Mouse (Mus musculus): ENCODE results near the gene Gpn1. TPM values are rescaled to one million over a fixed set of nuclear protein-coding genes. Genes with fewer than 3 reads are reported as not detected.
A peak's percentile ranks its signal among the peaks of the same experiment; 100 is the strongest.

Gene Gpn1
- total and polyA plus RNA-seq, 3 experiments: 30.6 to 42.6 (median 37.3) TPM

- no peak for DNase-seq (ENCODE audit: extremely low read depth)
- Histone ChIP-seq H3K79me2 (replicated peaks; ENCODE audit: control insufficient read depth, extremely low read depth, insufficient read depth, poor library complexity, severe bottlenecking) (no peaks in the 10 kb centered on the region), H3K27me3 (replicated peaks) (no peaks in the 10 kb centered on the region), H3K4me3 (replicated peaks in 1 of 3; ENCODE audit: low read depth in 2 of 3, low read length in 2 of 3, poor library complexity in 1 of 3) (no peak overlapping the region), H3K4me1 (ENCODE audit: control insufficient read depth in 1 of 2, insufficient read depth in 2 of 2) (peaks cover 0 to 6% of the 10 kb centered on the region in 2 experiments; a peak in 1 of 4 replicates), H3K36me3 (replicated peaks in 1 of 2; ENCODE audit: control insufficient read depth in 1 of 2, insufficient read depth in 1 of 2, low read length in 1 of 2) (peaks cover 70 to 93% of the 10 kb centered on the region in 2 experiments), H3K4me2 (ENCODE audit: insufficient read depth, low read depth, poor library complexity, severe bottlenecking) (no peak overlapping the region), H3K9ac (ENCODE audit: insufficient read depth, low read depth) (no peak overlapping the region), H3K27ac (ENCODE audit: insufficient read depth, low read depth) (no peak overlapping the region), H3K9me3 (replicated peaks; ENCODE audit: low read length) (peaks cover 8% of the 10 kb centered on the region)
- dilution Hi-C loops (cut with MboI; ENCODE audit: extremely low pct_ligation_motif_present, extremely low pct_unique_long_range_greater_than_20kb, low sequenced_read_pairs): no loop called here
- TF ChIP-seq ZMIZ1 (IDR thresholded peaks at IDR 0.05; ENCODE audit: low read depth, low read length): no peak
- no peak for TF ChIP-seq ZC3H11A (IDR thresholded peaks at IDR 0.05; ENCODE audit: low read depth, low read length)
- TF ChIP-seq ZNF384 (IDR thresholded peaks at IDR 0.05; ENCODE audit: low read depth, low read length): no peak
- no peak for TF ChIP-seq CHD1 (IDR thresholded peaks at IDR 0.05; ENCODE audit: low read depth, low read length)
- no peak for TF ChIP-seq NRF1 (IDR thresholded peaks at IDR 0.05; ENCODE audit: low read depth, low read length)
- TF ChIP-seq EP300 (IDR thresholded peaks at IDR 0.05; ENCODE audit: low read length): no peak
- no peak for TF ChIP-seq USF2 (conservative IDR thresholded peaks at IDR 0.05; ENCODE audit: low read depth, low read length)
- no peak for TF ChIP-seq BHLHE40 (IDR thresholded peaks at IDR 0.05; ENCODE audit: low read depth, low read length)
- no peak for TF ChIP-seq USF1 (IDR thresholded peaks at IDR 0.05; ENCODE audit: low read depth, low read length)
- no peak for TF ChIP-seq ZKSCAN1 (IDR thresholded peaks at IDR 0.05; ENCODE audit: borderline replicate concordance, low read depth, low read length)
- TF ChIP-seq ETS1 (conservative IDR thresholded peaks at IDR 0.05; ENCODE audit: low read depth, low read length): no peak
- TF ChIP-seq CTCF (conservative IDR thresholded peaks at IDR 0.05 in 1 of 2, IDR thresholded peaks at IDR 0.05 in 1 of 2; ENCODE audit: low read depth in 2 of 2, low read length in 2 of 2): no peak
- in situ Hi-C loops (cut with MboI; ENCODE audit: low pct_ligation_motif_present, low pct_unique_long_range_greater_than_20kb, low sequenced_read_pairs): no loop called here
These were observed 24.8 kb upstream of the Gpn1 start for GRCm38 (mm10) chr5:31469711-31470110.

GRCm38 (mm10) chr5:31470334-31470733, 24.2 kb upstream of the Gpn1 start:
- Histone ChIP-seq H3K79me2 (replicated peaks; ENCODE audit: control insufficient read depth, extremely low read depth, insufficient read depth, poor library complexity, severe bottlenecking) (no peaks in the 10 kb centered on the region), H3K4me1 (ENCODE audit: control insufficient read depth in 1 of 2, insufficient read depth in 2 of 2) (peaks cover 0 to 6% of the 10 kb centered on the region in 2 experiments; a peak in 1 of 4 replicates), H3K9me3 (replicated peaks; ENCODE audit: low read length) (peaks cover 8% of the 10 kb centered on the region), H3K27ac (ENCODE audit: insufficient read depth, low read depth) (no peak overlapping the region), H3K4me3 (replicated peaks in 1 of 3; ENCODE audit: low read depth in 2 of 3, low read length in 2 of 3, poor library complexity in 1 of 3) (no peak overlapping the region), H3K4me2 (ENCODE audit: insufficient read depth, low read depth, poor library complexity, severe bottlenecking) (no peak overlapping the region), H3K9ac (ENCODE audit: insufficient read depth, low read depth) (no peak overlapping the region), H3K36me3 (replicated peaks in 1 of 2; ENCODE audit: control insufficient read depth in 1 of 2, insufficient read depth in 1 of 2, low read length in 1 of 2) (peaks cover 68 to 90% of the 10 kb centered on the region in 2 experiments), H3K27me3 (replicated peaks) (no peaks in the 10 kb centered on the region)
- DNase-seq (ENCODE audit: extremely low read depth): peak; percentile 57
- TF ChIP-seq E2F4 (IDR thresholded peaks at IDR 0.05; ENCODE audit: insufficient replicate concordance, low read depth, low read length) (no peak), EP300 (IDR thresholded peaks at IDR 0.05; ENCODE audit: low read length) (no peak), SMC3 (IDR thresholded peaks at IDR 0.05; ENCODE audit: low read depth, low read length) (peak; percentile 55), HCFC1 (IDR thresholded peaks at IDR 0.05; ENCODE audit: low read depth, low read length) (no peak), RAD21 (IDR thresholded peaks at IDR 0.05; ENCODE audit: low read depth, low read length) (peak; percentile 27), ZKSCAN1 (IDR thresholded peaks at IDR 0.05; ENCODE audit: borderline replicate concordance, low read depth, low read length) (no peak), CTCF (conservative IDR thresholded peaks at IDR 0.05 in 1 of 2, IDR thresholded peaks at IDR 0.05 in 1 of 2; ENCODE audit: low read depth in 2 of 2, low read length in 2 of 2) (peak; percentile 59 to 64), JUN (IDR thresholded peaks at IDR 0.05; ENCODE audit: insufficient read depth, low read depth, low read length) (no peak), ETS1 (conservative IDR thresholded peaks at IDR 0.05; ENCODE audit: low read depth, low read length) (no peak), GABPA (IDR thresholded peaks at IDR 0.05; ENCODE audit: insufficient replicate concordance, low read depth, low read length) (no peak)
- dilution Hi-C loops (cut with MboI; ENCODE audit: extremely low pct_ligation_motif_present, extremely low pct_unique_long_range_greater_than_20kb, low sequenced_read_pairs): no loop called here
- in situ Hi-C loops (cut with MboI; ENCODE audit: low pct_ligation_motif_present, low pct_unique_long_range_greater_than_20kb, low sequenced_read_pairs): no loop called here

Data from CH12.LX (cell line).